In the genomic region with DNA sequence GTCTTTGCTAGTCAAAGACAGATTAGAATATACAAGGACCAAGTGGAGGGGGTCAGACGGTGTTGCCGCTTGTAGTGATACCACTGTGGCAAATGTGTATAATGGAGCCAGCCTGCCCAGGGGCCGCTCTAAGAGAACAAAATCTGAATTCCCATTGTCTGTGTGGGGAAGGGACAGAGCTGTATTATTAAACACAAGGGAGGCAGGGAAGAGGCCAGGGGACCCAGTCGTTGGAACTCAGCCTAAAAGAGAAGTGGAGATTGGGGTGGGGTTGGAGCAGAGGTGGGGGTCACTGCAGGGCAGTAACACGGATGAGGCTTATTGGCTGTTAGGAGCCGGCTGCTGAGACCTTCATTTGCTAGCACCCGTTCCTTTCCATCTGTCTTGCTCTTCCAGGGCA, we compare ENCODE assay signal across 24 mouse cellular contexts. TPM values are rescaled to one million over a fixed set of nuclear protein-coding genes. Genes with fewer than 3 reads are reported as not detected.
A peak's percentile ranks its signal among the peaks of the same experiment; 100 is the strongest.
DNase-seq lines count a peak whose midpoint lies in the region; ATAC-seq and TF ChIP-seq lines count a peak whose summit lies in the region.
"Had no signal": no experiment of that assay in that cellular context is flagged by ENCODE, and none has a peak within 500 bp of the region (broad histone marks: within the 10 kb centered on the region; RNA-seq: fewer than 3 reads in every experiment).

No protein-coding gene starts in this region.

- no peak for TF ChIP-seq CTCF in intestine, postnatal 0 days (IDR thresholded peaks at IDR 0.05; ENCODE audit: low read depth)
- no peak for TF ChIP-seq CTCF in stomach, postnatal 0 days (IDR thresholded peaks at IDR 0.05; ENCODE audit: low read depth)

- 0 out of 2 replicates have a peak overlapping the region, but pooled peaks have one; percentile 5 for H3K27ac ChIP-seq in embryonic facial prominence, embryonic 13.5 days
- no peak overlapping the region for H3K27ac ChIP-seq in embryonic facial prominence, embryonic 10.5 days (replicated peaks)
- no peak overlapping the region for H3K27ac ChIP-seq in intestine, embryonic 14.5 days (ENCODE audit: low read depth)
- no peak overlapping the region for H3K27ac ChIP-seq in intestine, postnatal 0 days (ENCODE audit: low read depth, low read length)
- peak overlapping the region; percentile 18; the same call in 1 of the 2 replicates for H3K27ac ChIP-seq in stomach, embryonic 14.5 days (ENCODE audit: low read length)
- peak overlapping the region; percentile 65; the same call in 1 of the 2 replicates for H3K27ac ChIP-seq in stomach, postnatal 0 days (replicated peaks)
- H3K27ac ChIP-seq in neural tube, embryonic 15.5 days (replicated peaks), result no peak overlapping the region
- H3K27ac ChIP-seq: embryonic facial prominence, embryonic 15.5 days; forebrain, embryonic 15.5 days; heart, embryonic 15.5 days; hindbrain, embryonic 14.5 days; hindbrain, postnatal 0 days had no signal

- no peak overlapping the region for H3K4me3 ChIP-seq in embryonic facial prominence, embryonic 13.5 days
- no peak overlapping the region for H3K4me3 ChIP-seq in embryonic facial prominence, embryonic 10.5 days
- H3K4me3 ChIP-seq in intestine, embryonic 14.5 days (ENCODE audit: low read depth, low read length), result no peak overlapping the region
- no peak overlapping the region for H3K4me3 ChIP-seq in intestine, postnatal 0 days (ENCODE audit: low read depth, low read length)
- no peak overlapping the region for H3K4me3 ChIP-seq in stomach, embryonic 14.5 days (ENCODE audit: low read depth, low read length)
- no peak overlapping the region for H3K4me3 ChIP-seq in stomach, postnatal 0 days (ENCODE audit: low read depth, low read length)
- no peak overlapping the region for H3K4me3 ChIP-seq in neural tube, embryonic 15.5 days (replicated peaks)
- H3K4me3 ChIP-seq: embryonic facial prominence, embryonic 15.5 days; forebrain, embryonic 15.5 days; heart, embryonic 12.5 days; heart, embryonic 15.5 days had no signal

- H3K4me2 ChIP-seq in embryonic facial prominence, embryonic 13.5 days, result no peak overlapping the region
- no peak overlapping the region for H3K4me2 ChIP-seq in intestine, embryonic 14.5 days (ENCODE audit: low read length)
- H3K4me2 ChIP-seq in intestine, postnatal 0 days (replicated peaks; ENCODE audit: low read depth), result no peak overlapping the region
- H3K4me2 ChIP-seq in stomach, embryonic 14.5 days (replicated peaks; ENCODE audit: low read depth, low read length), result no peak overlapping the region
- H3K4me2 ChIP-seq in stomach, postnatal 0 days (replicated peaks; ENCODE audit: low read depth), result no peak overlapping the region
- no peak overlapping the region for H3K4me2 ChIP-seq in neural tube, embryonic 15.5 days
- H3K4me2 ChIP-seq: embryonic facial prominence, embryonic 15.5 days; forebrain, embryonic 15.5 days; heart, embryonic 12.5 days; heart, embryonic 15.5 days; hindbrain, embryonic 14.5 days had no signal

- TF ChIP-seq EP300 in stomach, postnatal 0 days (optimal IDR thresholded peaks at IDR 0.05), result no peak

- peaks cover 9% of the 10 kb centered on the region; the same call in 1 of the 2 replicates for H3K4me1 ChIP-seq in embryonic facial prominence, embryonic 13.5 days
- H3K4me1 ChIP-seq in embryonic facial prominence, embryonic 10.5 days, result peaks cover 7% of the 10 kb centered on the region; the same call in 1 of the 2 replicates
- no peaks in the 10 kb centered on the region for H3K4me1 ChIP-seq in intestine, embryonic 14.5 days (replicated peaks; ENCODE audit: control insufficient read depth, insufficient read depth, low read length)
- H3K4me1 ChIP-seq in intestine, postnatal 0 days (replicated peaks; ENCODE audit: control insufficient read depth, insufficient read depth, low read length), result no peaks in the 10 kb centered on the region
- H3K4me1 ChIP-seq in stomach, embryonic 14.5 days (ENCODE audit: control insufficient read depth, insufficient read depth, low read length), result no peaks in the 10 kb centered on the region
- no peaks in the 10 kb centered on the region for H3K4me1 ChIP-seq in stomach, postnatal 0 days (replicated peaks; ENCODE audit: control insufficient read depth, insufficient read depth)
- H3K4me1 ChIP-seq in neural tube, embryonic 15.5 days, result no peaks in the 10 kb centered on the region; the same call in 1 of the 2 replicates
- H3K4me1 ChIP-seq: embryonic facial prominence, embryonic 15.5 days; heart, embryonic 15.5 days had no signal

- DNase-seq in embryonic facial prominence, embryonic 10.5 days (ENCODE audit: low spot score), result no peak
- DNase-seq in intestine, embryonic 14.5 days (ENCODE audit: low spot score), result peak; percentile 43
- no peak for DNase-seq in stomach, postnatal 0 days (ENCODE audit: low spot score)
- DNase-seq: adrenal gland, adult 8-10 months; adrenal gland, postnatal 25 days; cerebellum, adult 11-12 months; cerebellum, adult 8-10 months; cerebellum, postnatal 10 days; cerebellum, postnatal 36 days; embryo, embryonic 11 days; gastrocnemius, postnatal 25 days; heart, postnatal 10 days; heart, postnatal 4 days had no signal

- H3K9me3 ChIP-seq in embryonic facial prominence, embryonic 13.5 days, result no peaks in the 10 kb centered on the region
- H3K9me3 ChIP-seq in embryonic facial prominence, embryonic 10.5 days, result no peaks in the 10 kb centered on the region
- no peaks in the 10 kb centered on the region for H3K9me3 ChIP-seq in intestine, embryonic 14.5 days (ENCODE audit: control insufficient read depth, low read length)
- no peaks in the 10 kb centered on the region for H3K9me3 ChIP-seq in intestine, postnatal 0 days (ENCODE audit: control insufficient read depth)
- H3K9me3 ChIP-seq in stomach, embryonic 14.5 days (ENCODE audit: control insufficient read depth, low read depth, low read length), result no peaks in the 10 kb centered on the region
- no peaks in the 10 kb centered on the region for H3K9me3 ChIP-seq in stomach, postnatal 0 days (ENCODE audit: control insufficient read depth, low read length)
- H3K9me3 ChIP-seq in neural tube, embryonic 15.5 days (replicated peaks), result no peaks in the 10 kb centered on the region
- H3K9me3 ChIP-seq: embryonic facial prominence, embryonic 15.5 days; forebrain, embryonic 15.5 days; heart, embryonic 12.5 days; heart, embryonic 15.5 days had no signal

- ATAC-seq in embryonic facial prominence, embryonic 13.5 days (ENCODE audit: insufficient number of reproducible peaks, insufficient read depth, low FRiP score, low TSS enrichment, low read depth), result no peak
- no peak for ATAC-seq in intestine, embryonic 14.5 days (replicated peaks; ENCODE audit: low FRiP score, low TSS enrichment, low read depth)
- no peak for ATAC-seq in intestine, postnatal 0 days
- ATAC-seq in stomach, embryonic 14.5 days (ENCODE audit: insufficient number of reproducible peaks, insufficient read depth, low FRiP score, low read depth), result no peak
- no peak for ATAC-seq in stomach, postnatal 0 days (ENCODE audit: low FRiP score, low TSS enrichment)
- no peak for ATAC-seq in neural tube, embryonic 15.5 days (ENCODE audit: low FRiP score)
- ATAC-seq: activated CD4-positive, CD25-positive, alpha-beta regulatory T cell, adult 4 months; forebrain, embryonic 15.5 days; hindbrain, postnatal 0 days had no signal

- WGBS in embryonic facial prominence, embryonic 13.5 days, result 57% methylated on average over 7 of the region's 7 CpGs
- 56% methylated on average over 7 of the region's 7 CpGs for WGBS in embryonic facial prominence, embryonic 10.5 days
- WGBS in intestine, embryonic 14.5 days, result 70% methylated on average over 7 of the region's 7 CpGs
- 73% methylated on average over 7 of the region's 7 CpGs for WGBS in intestine, postnatal 0 days
- WGBS in stomach, embryonic 14.5 days, result 64% methylated on average over 7 of the region's 7 CpGs
- WGBS in stomach, postnatal 0 days, result 54% methylated on average over 7 of the region's 7 CpGs
- WGBS in neural tube, embryonic 15.5 days, result 38% methylated on average over 7 of the region's 7 CpGs

- no peak overlapping the region for H3K9ac ChIP-seq in embryonic facial prominence, embryonic 13.5 days
- H3K9ac ChIP-seq in intestine, embryonic 14.5 days (ENCODE audit: low read length), result no peak overlapping the region
- H3K9ac ChIP-seq in intestine, postnatal 0 days (ENCODE audit: low read depth, low read length), result no peak overlapping the region
- no peak overlapping the region for H3K9ac ChIP-seq in stomach, embryonic 14.5 days (replicated peaks; ENCODE audit: low read depth, low read length)
- no peak overlapping the region for H3K9ac ChIP-seq in stomach, postnatal 0 days (ENCODE audit: low read length)
- no peak overlapping the region for H3K9ac ChIP-seq in neural tube, embryonic 15.5 days (replicated peaks)
- H3K9ac ChIP-seq: embryonic facial prominence, embryonic 15.5 days; forebrain, embryonic 15.5 days; heart, embryonic 12.5 days; heart, embryonic 15.5 days; hindbrain, embryonic 14.5 days had no signal

- H3K27me3 ChIP-seq in embryonic facial prominence, embryonic 13.5 days, result 0 out of 2 replicates have a peak, but pooled peaks cover 4% of the 10 kb centered on the region
- peaks cover 7% of the 10 kb centered on the region; the same call in 1 of the 2 replicates for H3K27me3 ChIP-seq in embryonic facial prominence, embryonic 10.5 days (replicated peaks; ENCODE audit: low read depth, poor library complexity, severe bottlenecking)
- H3K27me3 ChIP-seq in intestine, embryonic 14.5 days (replicated peaks; ENCODE audit: control insufficient read depth, insufficient read depth, low read length), result no peaks in the 10 kb centered on the region
- H3K27me3 ChIP-seq in intestine, postnatal 0 days (replicated peaks; ENCODE audit: control insufficient read depth, insufficient read depth, low read length), result no peaks in the 10 kb centered on the region
- no peaks in the 10 kb centered on the region for H3K27me3 ChIP-seq in stomach, embryonic 14.5 days (ENCODE audit: control insufficient read depth, insufficient read depth, low read length)
- H3K27me3 ChIP-seq in stomach, postnatal 0 days (ENCODE audit: control insufficient read depth, insufficient read depth, low read length), result no peaks in the 10 kb centered on the region
- 0 out of 2 replicates have a peak, but pooled peaks cover 6% of the 10 kb centered on the region for H3K27me3 ChIP-seq in neural tube, embryonic 15.5 days (replicated peaks)
- H3K27me3 ChIP-seq: embryonic facial prominence, embryonic 15.5 days; forebrain, embryonic 15.5 days; heart, embryonic 15.5 days had no signal

- no peaks in the 10 kb centered on the region for H3K36me3 ChIP-seq in embryonic facial prominence, embryonic 13.5 days
- no peaks in the 10 kb centered on the region for H3K36me3 ChIP-seq in embryonic facial prominence, embryonic 10.5 days (replicated peaks)
- no peaks in the 10 kb centered on the region for H3K36me3 ChIP-seq in intestine, embryonic 14.5 days (ENCODE audit: control insufficient read depth, insufficient read depth, low read length)
- H3K36me3 ChIP-seq in intestine, postnatal 0 days (ENCODE audit: control insufficient read depth, insufficient read depth), result no peaks in the 10 kb centered on the region
- H3K36me3 ChIP-seq in stomach, embryonic 14.5 days (ENCODE audit: control insufficient read depth, insufficient read depth, low read length), result no peaks in the 10 kb centered on the region
- H3K36me3 ChIP-seq in stomach, postnatal 0 days (ENCODE audit: control insufficient read depth, insufficient read depth, low read length), result no peaks in the 10 kb centered on the region
- H3K36me3 ChIP-seq in neural tube, embryonic 15.5 days, result no peaks in the 10 kb centered on the region
- H3K36me3 ChIP-seq: embryonic facial prominence, embryonic 15.5 days; forebrain, embryonic 15.5 days; heart, embryonic 12.5 days; heart, embryonic 15.5 days had no signal

RNA-seq across cellular contexts. Expression of gene Tril, which starts 41.1 kb away (rescaled TPM):
- 51.0 and 58.7 TPM in 2 replicates for polyA plus RNA-seq in embryonic facial prominence, embryonic 13.5 days (2015; fragmentation: Nextera tagmentation; extraction: Ambion mirVana)
- 50.1 and 65.8 TPM in 2 replicates for polyA plus RNA-seq in embryonic facial prominence, embryonic 10.5 days (2016; fragmentation: Nextera tagmentation; extraction: Ambion mirVana)
- 15.9 and 16.5 TPM in 2 replicates for polyA plus RNA-seq in intestine, embryonic 14.5 days (2014; fragmentation: Nextera tagmentation; extraction: Ambion mirVana)
- polyA plus RNA-seq in intestine, postnatal 0 days (2015; fragmentation: Nextera tagmentation; extraction: Ambion mirVana), result 5.7 TPM in 2 replicates
- 24.0 TPM in 2 replicates for polyA plus RNA-seq in stomach, embryonic 14.5 days (2014; fragmentation: Nextera tagmentation; extraction: Ambion mirVana)
- polyA plus RNA-seq in stomach, postnatal 0 days (2015; fragmentation: Nextera tagmentation; extraction: Ambion mirVana), result 6.8 and 7.4 TPM in 2 replicates
- polyA plus RNA-seq in neural tube, embryonic 15.5 days (2015; fragmentation: Nextera tagmentation; extraction: Ambion mirVana), result 14.6 and 16.3 TPM in 2 replicates
- polyA plus RNA-seq: activated CD4-positive, CD25-positive, alpha-beta regulatory T cell, adult 4 months had no signal

Comparison
In these comparisons a context has a peak if more than half of its experiments do, and no peak if none do; other contexts are left out.
1. H3K27ac ChIP-seq: peak in embryonic facial prominence, embryonic 13.5 days (single experiment), stomach, embryonic 14.5 days (single experiment) and stomach, postnatal 0 days (single experiment); none in embryonic facial prominence, embryonic 10.5 days (single experiment), intestine, embryonic 14.5 days (single experiment), intestine, postnatal 0 days (single experiment) and neural tube, embryonic 15.5 days (single experiment).